Mouse (Mus musculus) bone marrow macrophage, adult 2 months (primary cell): ENCODE data around the gene Syt1.

ENCODE experiments used
- CTCF ChIP-seq: IDR thresholded peaks from 2 replicates; pipeline ENCODE4 v1.5.1; 2012; ENCODE audit warnings: low read depth, mild to moderate bottlenecking, low read length, moderate library complexity
- POLR2A ChIP-seq: IDR thresholded peaks from 2 replicates; pipeline ENCODE4 v1.6.1; 2012; ENCODE audit warnings: mild to moderate bottlenecking, low read depth, low read length, borderline replicate concordance

DNA sequence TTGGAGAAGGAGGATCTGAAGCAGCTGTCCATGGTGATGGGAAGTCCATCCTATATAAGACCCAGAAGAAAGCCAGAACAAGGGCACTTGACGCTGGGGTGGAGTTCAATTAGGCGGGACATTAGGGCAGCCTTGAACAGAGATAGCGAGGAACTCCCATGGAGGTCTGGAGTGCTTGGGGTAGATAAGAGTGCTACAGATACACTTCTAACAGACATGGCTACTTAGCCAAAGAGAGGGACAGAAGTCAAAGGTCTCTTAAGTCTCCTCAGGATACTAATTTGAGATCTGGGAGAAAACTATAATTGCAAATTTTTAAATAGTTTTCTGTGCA, 428.4 kb downstream of the Syt1 start:
- TF ChIP-seq CTCF (no peak), POLR2A (no peak)
